Mouse (Mus musculus): Measurements from ENCODE around the gene Ipmk. TPM values are rescaled to one million over a fixed set of nuclear protein-coding genes. Genes with fewer than 3 reads are reported as not detected.
"Not testable (repeated sequence)": the region's sequence is repeated elsewhere in the genome, so short reads cannot be mapped to it uniquely, and the experiment has no call there.

Ipmk gene
- polyA plus RNA-seq, 1 experiment from 2014 or later: 13.5 TPM

GRCm38 (mm10) chr10:71380406-71380805, 32.8 kb downstream of the Ipmk start:
- no peak overlapping the region for H3K4me3 ChIP-seq (replicated peaks)
- H3K4me1 ChIP-seq: no peaks in the 10 kb centered on the region
- H3K9me3 ChIP-seq: no peaks in the 10 kb centered on the region
- H3K27ac ChIP-seq: no peak overlapping the region
- no peaks in the 10 kb centered on the region for H3K27me3 ChIP-seq (replicated peaks)
- peaks cover 10% of the 10 kb centered on the region; the same call in 1 of the 2 replicates for H3K36me3 ChIP-seq
- no peak overlapping the region for H3K9ac ChIP-seq
- ATAC-seq (ENCODE audit: insufficient read depth, low FRiP score, low read depth): no peak
- no peak overlapping the region for H3K4me2 ChIP-seq
- 91% methylated on average over 7 of the region's 7 CpGs for WGBS

- no peaks in the 10 kb centered on the region for H3K27me3 ChIP-seq (replicated peaks)
- no peaks in the 10 kb centered on the region for H3K9me3 ChIP-seq
- WGBS: 90% methylated on average over 29 of the region's 29 CpGs
- H3K36me3 ChIP-seq: peaks cover 10% of the 10 kb centered on the region; the same call in 1 of the 2 replicates
- H3K9ac ChIP-seq: no peak overlapping the region
- H3K4me2 ChIP-seq: no peak overlapping the region
- ATAC-seq (ENCODE audit: insufficient read depth, low FRiP score, low read depth): no peak
- no peaks in the 10 kb centered on the region for H3K4me1 ChIP-seq
- no peak overlapping the region for H3K4me3 ChIP-seq (replicated peaks)
- H3K27ac ChIP-seq: no peak overlapping the region
Measured at GRCm38 (mm10) chr10:71381471-71382033, 34.0 kb downstream of the Ipmk start.

- no peaks in the 10 kb centered on the region for H3K27me3 ChIP-seq (replicated peaks)
- H3K36me3 ChIP-seq: peaks cover 10% of the 10 kb centered on the region; the same call in 1 of the 2 replicates
- H3K27ac ChIP-seq: no peak overlapping the region
- H3K9ac ChIP-seq: no peak overlapping the region
- no peak for ATAC-seq (ENCODE audit: insufficient read depth, low FRiP score, low read depth)
- H3K4me3 ChIP-seq (replicated peaks): no peak overlapping the region
- WGBS: 73% methylated on average over 7 of the region's 7 CpGs
- H3K4me1 ChIP-seq: no peaks in the 10 kb centered on the region
- H3K4me2 ChIP-seq: no peak overlapping the region
- H3K9me3 ChIP-seq: no peaks in the 10 kb centered on the region
Measured at GRCm38 (mm10) chr10:71382109-71382508, 34.5 kb downstream of the Ipmk start.

- Histone ChIP-seq H3K4me3 (replicated peaks) (no peak overlapping the region), H3K9me3 (no peaks in the 10 kb centered on the region), H3K4me2 (no peak overlapping the region), H3K27me3 (replicated peaks) (no peaks in the 10 kb centered on the region), H3K27ac (no peak overlapping the region), H3K36me3 (peaks cover 10% of the 10 kb centered on the region; the same call in 1 of the 2 replicates), H3K4me1 (no peaks in the 10 kb centered on the region), H3K9ac (no peak overlapping the region)
- 51% methylated on average over 8 of the region's 8 CpGs for WGBS
- ATAC-seq (ENCODE audit: insufficient read depth, low FRiP score, low read depth): no peak
Measured at GRCm38 (mm10) chr10:71382858-71383551, 35.4 kb downstream of the Ipmk start.

- H3K9me3 ChIP-seq; H3K27ac ChIP-seq; H3K4me1 ChIP-seq; H3K4me3 ChIP-seq (replicated peaks); ATAC-seq (ENCODE audit: insufficient read depth, low FRiP score, low read depth); H3K9ac ChIP-seq; H3K4me2 ChIP-seq; H3K27me3 ChIP-seq (replicated peaks); H3K36me3 ChIP-seq: not testable (repeated sequence)
- WGBS: 68% methylated on average over 6 of the region's 6 CpGs
Measured at GRCm38 (mm10) chr10:71383552-71383924, 36.0 kb downstream of the Ipmk start.

- Histone ChIP-seq H3K4me1 (no peaks in the 10 kb centered on the region), H3K9ac (no peak overlapping the region), H3K4me3 (replicated peaks) (no peak overlapping the region), H3K9me3 (no peaks in the 10 kb centered on the region), H3K4me2 (no peak overlapping the region), H3K36me3 (0 out of 2 replicates have a peak, but pooled peaks cover 1% of the 10 kb centered on the region), H3K27ac (no peak overlapping the region), H3K27me3 (replicated peaks) (no peaks in the 10 kb centered on the region)
- WGBS: 63% methylated on average over 19 of the region's 19 CpGs
- ATAC-seq (ENCODE audit: insufficient read depth, low FRiP score, low read depth): no peak
Measured at GRCm38 (mm10) chr10:71384159-71385044, 36.8 kb downstream of the Ipmk start.

- Histone ChIP-seq H3K4me3 (replicated peaks) (no peak overlapping the region), H3K36me3 (no peaks in the 10 kb centered on the region), H3K9me3 (no peaks in the 10 kb centered on the region), H3K9ac (no peak overlapping the region), H3K4me1 (no peaks in the 10 kb centered on the region), H3K27me3 (replicated peaks) (no peaks in the 10 kb centered on the region), H3K27ac (no peak overlapping the region), H3K4me2 (no peak overlapping the region)
- ATAC-seq (ENCODE audit: insufficient read depth, low FRiP score, low read depth): no peak
- WGBS: 88% methylated on average over 5 of the region's 5 CpGs
Measured at GRCm38 (mm10) chr10:71389311-71389710, 41.7 kb downstream of the Ipmk start.

- no peak overlapping the region for H3K9ac ChIP-seq
- no peak overlapping the region for H3K4me2 ChIP-seq
- no peaks in the 10 kb centered on the region for H3K27me3 ChIP-seq (replicated peaks)
- H3K4me1 ChIP-seq: no peaks in the 10 kb centered on the region
- WGBS: 68% methylated on average over 10 of the region's 10 CpGs
- H3K36me3 ChIP-seq: no peaks in the 10 kb centered on the region
- H3K9me3 ChIP-seq: no peaks in the 10 kb centered on the region
- ATAC-seq (ENCODE audit: insufficient read depth, low FRiP score, low read depth): no peak
- no peak overlapping the region for H3K27ac ChIP-seq
- no peak overlapping the region for H3K4me3 ChIP-seq (replicated peaks)
Measured at GRCm38 (mm10) chr10:71398383-71399145, 51.0 kb downstream of the Ipmk start.

- Histone ChIP-seq H3K36me3 (no peaks in the 10 kb centered on the region), H3K27me3 (replicated peaks) (no peaks in the 10 kb centered on the region), H3K4me1 (no peaks in the 10 kb centered on the region), H3K9me3 (no peaks in the 10 kb centered on the region), H3K4me2 (no peak overlapping the region), H3K9ac (no peak overlapping the region), H3K27ac (no peak overlapping the region), H3K4me3 (replicated peaks) (no peak overlapping the region)
- no peak for ATAC-seq (ENCODE audit: insufficient read depth, low FRiP score, low read depth)
- WGBS: 49% methylated on average over 8 of the region's 8 CpGs
Measured at GRCm38 (mm10) chr10:71399399-71399798, 51.8 kb downstream of the Ipmk start.

GRCm38 (mm10) chr10:71399987-71400386, 52.4 kb downstream of the Ipmk start:
- Histone ChIP-seq H3K4me3 (replicated peaks) (no peak overlapping the region), H3K27ac (no peak overlapping the region), H3K36me3 (no peaks in the 10 kb centered on the region), H3K27me3 (replicated peaks) (no peaks in the 10 kb centered on the region), H3K4me1 (no peaks in the 10 kb centered on the region), H3K4me2 (no peak overlapping the region), H3K9ac (no peak overlapping the region), H3K9me3 (no peaks in the 10 kb centered on the region)
- 75% methylated on average over 8 of the region's 8 CpGs for WGBS
- no peak for ATAC-seq (ENCODE audit: insufficient read depth, low FRiP score, low read depth)

GRCm38 (mm10) chr10:71400818-71401646, 53.5 kb downstream of the Ipmk start:
- Histone ChIP-seq H3K9ac (no peak overlapping the region), H3K4me3 (replicated peaks) (no peak overlapping the region), H3K27ac (no peak overlapping the region), H3K4me1 (no peaks in the 10 kb centered on the region), H3K36me3 (no peaks in the 10 kb centered on the region), H3K4me2 (no peak overlapping the region), H3K27me3 (replicated peaks) (no peaks in the 10 kb centered on the region), H3K9me3 (no peaks in the 10 kb centered on the region)
- no peak for ATAC-seq (ENCODE audit: insufficient read depth, low FRiP score, low read depth)
- WGBS: 66% methylated on average over 13 of the region's 13 CpGs

Measured in stomach, embryonic 15.5 days (tissue).